Mouse (Mus musculus) megakaryocyte progenitor cell, adult 5-6 weeks (primary cell): ENCODE results near the gene Dctn3. TPM values are rescaled to one million over a fixed set of nuclear protein-coding genes. Genes with fewer than 3 reads are reported as not detected.
A peak's percentile ranks its signal among the peaks of the same experiment; 100 is the strongest.

ENCODE experiments used
- ATAC-seq: replicated peaks from 2 replicates; pipeline ENCODE4 v1.8.0; 2016; ENCODE audit warnings: mild to moderate bottlenecking, moderate TSS enrichment, inconsistent platforms; ENCODE audit not compliant: poor library complexity
- total RNA-seq, 2 experiments: library from RNA; stranded (forward) in 1 of 2; stranded (reverse) in 1 of 2; fragments of 157-497, 149-512 nt in 1 of 2; fragments of 200-1000 nt in 1 of 2; gene quantifications; 2 replicates each; pipeline versions ENCODE4 v1.2.3 to v1.2.4; 2015 to 2017

The Dctn3 gene
- total RNA-seq, 2 experiments from 2014 or later = 75.6 to 94.6 TPM

DNA sequence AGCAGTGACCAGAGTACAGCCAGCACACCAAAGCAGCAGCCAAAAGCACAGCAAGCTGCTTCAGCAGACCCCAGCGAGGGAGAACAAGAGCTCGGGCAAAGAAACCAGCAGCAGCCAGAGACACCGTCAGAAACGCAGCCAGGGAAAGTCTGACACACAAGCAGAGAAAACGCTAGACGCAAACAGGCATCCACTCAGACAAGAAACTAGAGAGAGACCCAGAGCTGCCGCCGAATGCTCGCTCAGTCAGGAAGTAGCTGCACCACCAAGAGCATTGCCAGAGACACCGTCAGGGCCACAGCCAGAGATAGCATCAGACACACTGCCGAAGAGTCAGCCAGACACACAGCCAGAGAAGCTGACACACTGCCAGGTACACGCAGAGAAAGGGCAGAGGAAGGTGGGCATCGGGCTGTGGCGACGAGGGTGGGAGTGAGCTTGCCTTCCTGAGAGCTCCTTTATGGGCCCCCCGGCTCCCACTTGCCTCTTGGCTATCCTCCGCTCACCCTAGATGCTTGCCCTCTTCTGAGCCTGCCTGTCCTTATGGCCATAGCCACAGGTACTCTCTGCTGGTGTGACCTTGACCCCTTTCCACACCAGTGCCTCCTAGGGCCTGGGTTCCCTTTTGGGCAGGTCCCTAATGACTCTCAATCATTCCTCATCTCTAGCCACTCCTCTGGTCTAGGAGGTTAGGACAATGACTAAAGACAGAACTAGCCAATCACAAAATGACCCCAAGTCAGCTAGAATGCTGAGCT is 46.5 kb downstream of the Dctn3 start:
- ATAC-seq = peak; percentile 24; the same call in 1 of the 2 replicates

DNA sequence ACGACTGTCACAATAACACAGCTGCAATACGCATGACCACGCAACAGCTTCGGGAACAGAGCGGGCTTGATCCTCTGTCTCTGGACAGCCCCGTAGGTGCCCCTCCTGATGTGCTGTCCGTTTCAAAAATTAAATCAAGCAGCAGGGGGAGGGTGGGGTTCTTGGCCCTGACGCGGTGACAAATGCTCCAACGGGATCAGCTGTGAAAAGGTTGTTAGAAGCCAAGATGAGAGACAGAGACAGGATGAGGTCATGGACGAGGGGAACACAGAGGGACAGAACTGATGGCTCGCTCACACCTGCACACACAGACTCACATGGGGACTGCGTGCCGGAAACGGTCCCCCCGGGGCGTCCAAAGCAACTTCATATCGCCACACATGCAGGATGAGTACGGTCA is 49.8 kb downstream of the Dctn3 start:
- ATAC-seq = no peak

DNA sequence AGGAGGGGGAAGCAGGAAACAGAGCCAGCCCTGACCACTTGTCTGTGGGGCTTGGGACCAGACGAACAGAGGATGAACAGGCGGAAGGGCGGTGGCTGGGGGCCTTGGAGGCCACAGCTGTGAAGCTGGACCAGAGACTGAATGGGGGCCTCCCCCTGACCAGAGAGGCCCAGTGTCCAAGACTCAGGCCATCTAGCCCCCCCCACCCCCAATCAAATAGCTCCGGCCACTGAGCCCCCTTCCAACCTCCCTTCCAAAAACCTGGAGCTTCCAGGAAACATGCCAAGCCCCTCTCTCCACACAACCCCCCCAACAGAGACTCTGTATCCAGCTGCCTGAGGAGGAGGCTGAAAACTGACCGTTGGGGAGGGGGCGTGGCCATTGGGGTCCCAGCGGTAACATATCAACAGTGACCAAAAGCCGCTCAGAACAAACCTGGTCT is 50.4 kb downstream of the Dctn3 start:
- ATAC-seq = no peak

DNA sequence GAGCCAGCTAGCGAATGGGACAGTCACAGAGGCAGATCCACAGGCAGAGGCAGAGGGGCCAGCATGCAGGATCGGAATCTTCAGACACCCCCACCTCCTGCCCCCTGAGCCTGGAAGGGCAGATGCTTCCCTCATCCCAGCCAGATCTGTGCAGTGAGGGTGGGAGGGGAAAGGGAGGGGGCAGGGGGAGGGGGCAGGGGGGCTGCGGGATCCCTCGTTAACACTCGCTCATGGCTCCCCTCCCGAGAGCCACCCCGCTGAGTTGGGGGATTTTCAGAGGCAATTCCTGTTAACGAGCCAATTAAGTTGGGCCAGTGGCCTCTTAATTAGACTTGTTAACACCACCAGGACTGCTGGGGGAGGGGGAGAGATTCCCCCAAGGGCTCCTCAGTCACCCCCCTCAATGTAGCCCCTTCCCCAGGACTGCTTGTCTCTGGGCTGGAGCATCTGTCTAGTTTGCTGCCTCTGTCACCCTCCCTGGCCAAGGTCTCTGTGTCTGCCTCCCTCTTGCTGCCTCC is 50.9 kb downstream of the Dctn3 start:
- ATAC-seq = no peak

DNA sequence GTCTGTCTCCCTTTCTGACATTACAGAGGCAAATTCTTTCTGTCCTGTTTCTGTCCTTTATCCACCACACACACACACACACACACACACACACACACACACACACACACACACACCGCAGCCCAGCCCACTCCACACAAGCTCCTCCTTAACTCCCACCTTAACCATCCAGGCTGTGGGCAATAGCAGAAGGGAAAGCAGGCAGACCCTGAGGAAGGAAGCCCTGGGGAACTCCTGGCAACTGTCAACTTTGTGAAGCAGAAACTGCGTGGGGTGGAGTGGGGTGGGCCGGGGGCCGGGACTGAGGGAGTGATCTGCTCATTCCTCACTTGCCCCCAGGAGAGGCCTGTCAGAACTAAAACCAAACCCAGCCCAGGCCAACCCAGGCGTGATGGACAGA is 51.5 kb downstream of the Dctn3 start:
- no peak for ATAC-seq

DNA sequence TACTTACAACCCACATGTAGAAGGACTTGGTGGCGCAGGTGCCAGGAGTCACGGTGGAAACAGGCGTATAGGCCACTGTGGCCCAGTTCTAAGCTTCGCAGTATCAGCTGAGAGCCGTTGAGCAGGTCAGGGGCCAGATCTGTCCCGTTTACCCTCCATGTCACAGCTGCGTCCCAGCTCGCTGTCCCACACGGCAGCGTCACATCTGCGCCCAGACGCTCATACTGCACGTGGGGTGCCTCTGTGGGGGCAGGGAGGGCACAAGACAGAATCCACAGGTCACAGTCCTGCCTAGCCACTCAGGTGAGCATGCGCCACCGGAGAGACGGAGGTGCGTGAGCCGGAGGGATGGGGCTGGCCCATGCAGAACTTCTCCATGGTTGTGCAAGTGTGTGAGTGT is 52.1 kb downstream of the Dctn3 start:
- ATAC-seq = no peak

DNA sequence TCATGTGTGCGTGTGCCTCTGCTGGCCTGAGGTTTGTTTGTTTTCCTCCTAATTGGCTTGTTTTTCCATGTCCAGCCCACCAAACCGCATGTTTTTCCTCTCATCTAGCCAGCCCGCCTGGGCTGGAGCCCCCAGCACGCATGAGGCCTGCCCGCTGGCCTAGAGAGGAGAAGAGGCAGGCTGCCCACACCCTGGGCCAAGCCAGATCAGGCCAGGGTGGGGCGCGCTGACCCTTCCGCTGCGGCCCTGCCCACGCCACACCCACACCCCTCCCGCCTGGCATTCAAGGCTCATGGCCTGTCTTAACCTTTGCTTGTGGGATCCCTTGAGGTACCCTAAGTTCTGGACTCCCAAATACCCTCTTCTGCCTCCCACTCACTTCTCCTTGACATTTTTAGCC is 56.3 kb downstream of the Dctn3 start:
- ATAC-seq = no peak

DNA sequence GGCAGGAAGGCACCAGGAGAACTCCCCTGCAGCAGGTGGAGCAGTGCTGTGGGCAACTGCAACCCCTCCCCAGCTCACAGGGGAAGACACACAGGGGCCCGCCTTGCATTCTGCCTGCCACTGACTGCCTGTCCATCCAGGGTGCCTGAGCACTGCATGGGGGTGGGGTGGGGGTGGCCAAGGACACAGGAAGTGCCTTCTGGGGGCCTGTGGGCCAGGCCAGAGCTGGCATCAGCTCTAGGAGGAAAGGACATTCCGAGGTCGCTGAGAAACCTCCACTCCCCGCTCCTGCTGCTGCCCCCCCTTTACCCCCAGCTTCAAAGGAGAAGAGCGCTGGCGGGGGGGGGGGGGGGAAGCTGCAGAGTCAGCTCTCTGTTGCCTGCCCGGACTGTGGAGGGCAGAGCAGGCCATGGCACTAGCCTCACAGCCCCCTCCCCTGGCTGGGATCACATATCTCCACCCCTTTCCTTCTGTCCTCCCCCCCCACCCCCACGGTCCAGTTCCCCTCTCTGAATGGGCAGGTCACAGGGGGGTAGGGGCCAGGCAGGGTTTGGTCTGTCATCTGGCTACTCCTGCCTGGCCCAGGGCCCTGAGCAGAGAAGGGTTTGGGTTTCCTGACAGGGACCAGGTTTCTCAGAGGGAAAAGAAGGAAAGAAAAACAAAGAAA is 57.8 kb downstream of the Dctn3 start:
- ATAC-seq = no peak

Other genes starting within 250 kb of the Dctn3 start
- not detected in 2 replicates for gene AI464131, start 220.1 kb downstream of the Dctn3 start, total RNA-seq (2015)
- 0.12 TPM in 1 of 2 replicates, not detected in the other for gene AI464131, start 220.1 kb downstream of the Dctn3 start, total RNA-seq (2017)
- not detected in 2 replicates for gene 1110017D15Rik, start 205.8 kb downstream of the Dctn3 start, total RNA-seq (2015)
- gene 1110017D15Rik, start 205.8 kb downstream of the Dctn3 start, total RNA-seq (2017) = not detected in 2 replicates
- 0.98 and 1.1 TPM in 2 replicates for gene Fam219a, start 153.6 kb downstream of the Dctn3 start, total RNA-seq (2015)
- gene Fam219a, start 153.6 kb downstream of the Dctn3 start, total RNA-seq (2017) = 0.33 and 4.1 TPM in 2 replicates
- 0.44 TPM in 1 of 2 replicates, not detected in the other for gene Dnaic1, start 153.4 kb downstream of the Dctn3 start, total RNA-seq (2015)
- gene Dnaic1, start 153.4 kb downstream of the Dctn3 start, total RNA-seq (2017) = not detected in 2 replicates
- not detected in 2 replicates for gene Enho, start 82.8 kb downstream of the Dctn3 start, total RNA-seq (2015)
- not detected in 2 replicates for gene Enho, start 82.8 kb downstream of the Dctn3 start, total RNA-seq (2017)
- not detected in 2 replicates for gene Cntfr, start 26.1 kb downstream of the Dctn3 start, total RNA-seq (2015)
- not detected in 2 replicates for gene Cntfr, start 26.1 kb downstream of the Dctn3 start, total RNA-seq (2017)
- gene Il11ra1, start 23.2 kb downstream of the Dctn3 start, total RNA-seq (2015) = 28.2 and 46.9 TPM in 2 replicates
- gene Il11ra1, start 23.2 kb downstream of the Dctn3 start, total RNA-seq (2017) = 132 and 149 TPM in 2 replicates
- gene Rpp25l, start 9.6 kb downstream of the Dctn3 start, total RNA-seq (2015) = 17.5 and 24.4 TPM in 2 replicates
- 22.5 and 23.0 TPM in 2 replicates for gene Rpp25l, start 9.6 kb downstream of the Dctn3 start, total RNA-seq (2017)
- not detected in 2 replicates for gene Arid3c, start 8.0 kb upstream of the Dctn3 start, total RNA-seq (2015)
- gene Arid3c, start 8.0 kb upstream of the Dctn3 start, total RNA-seq (2017) = not detected in 2 replicates
- 31.5 and 34.7 TPM in 2 replicates for gene Galt, start 32.1 kb upstream of the Dctn3 start, total RNA-seq (2015)
- 26.1 and 36.4 TPM in 2 replicates for gene Galt, start 32.1 kb upstream of the Dctn3 start, total RNA-seq (2017)
- 60.8 and 66.4 TPM in 2 replicates for gene Sigmar1, start 33.0 kb upstream of the Dctn3 start, total RNA-seq (2015)
- gene Sigmar1, start 33.0 kb upstream of the Dctn3 start, total RNA-seq (2017) = 68.0 and 76.3 TPM in 2 replicates
- gene Ccl27a, start 51.1 kb upstream of the Dctn3 start, total RNA-seq (2015) = 7.9 and 9.8 TPM in 2 replicates
- gene Ccl27a, start 51.1 kb upstream of the Dctn3 start, total RNA-seq (2017) = 8.9 and 11.6 TPM in 2 replicates
- gene Gm21541, start 180.4 kb upstream of the Dctn3 start, total RNA-seq (2015) = not detected in 2 replicates
- not detected in 2 replicates for gene Gm21541, start 180.4 kb upstream of the Dctn3 start, total RNA-seq (2017)
- 1.1 and 1.5 TPM in 2 replicates for gene Gm20878, start 218.4 kb upstream of the Dctn3 start, total RNA-seq (2015)
- gene Gm20878, start 218.4 kb upstream of the Dctn3 start, total RNA-seq (2017) = 1.8 and 5.5 TPM in 2 replicates
- gene Fam205a4, start 242.9 kb upstream of the Dctn3 start, total RNA-seq (2015) = 0.22 TPM in 1 of 2 replicates, not detected in the other
- not detected in 2 replicates for gene Fam205a4, start 242.9 kb upstream of the Dctn3 start, total RNA-seq (2017)